Mouse (Mus musculus): ENCODE results near the gene Lhx3. TPM values are rescaled to one million over a fixed set of nuclear protein-coding genes. Genes with fewer than 3 reads are reported as not detected.

The Lhx3 gene
- polyA plus RNA-seq, 1 experiment from 2014 or later, result 0.10 TPM

DNA sequence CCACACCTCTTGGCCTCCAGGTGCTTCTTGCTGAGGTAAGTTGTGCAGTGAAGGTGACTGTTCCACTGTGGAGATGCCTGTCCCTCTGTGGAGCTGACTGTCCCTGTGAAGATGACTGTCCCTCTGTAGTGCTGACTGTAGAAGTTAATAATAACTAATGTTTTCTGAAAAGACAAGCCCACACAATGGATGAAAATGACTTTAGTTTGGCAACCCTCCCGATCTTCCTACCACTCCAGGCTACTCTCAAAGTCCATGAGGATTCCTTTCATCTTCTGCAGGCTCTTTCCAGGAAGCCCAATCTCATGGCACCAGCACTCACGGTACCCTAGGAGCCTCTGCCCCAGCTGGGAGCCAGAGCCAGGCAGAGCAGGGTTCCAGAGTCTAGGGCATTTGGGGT is 37.7 kb downstream of the Lhx3 start:
- no peak overlapping the region for H3K27ac ChIP-seq (ENCODE audit: low read depth, low read length)
- H3K9ac ChIP-seq (ENCODE audit: low read depth, low read length), result no peak overlapping the region
- no peak for ATAC-seq
- H3K9me3 ChIP-seq (ENCODE audit: control insufficient read depth), result no peaks in the 10 kb centered on the region
- H3K4me3 ChIP-seq (ENCODE audit: low read depth, low read length), result no peak overlapping the region
- H3K36me3 ChIP-seq (ENCODE audit: control insufficient read depth, insufficient read depth), result no peaks in the 10 kb centered on the region
- no peak overlapping the region for H3K4me2 ChIP-seq (replicated peaks; ENCODE audit: low read depth)
- no peaks in the 10 kb centered on the region for H3K27me3 ChIP-seq (replicated peaks; ENCODE audit: control insufficient read depth, insufficient read depth, low read length)
- TF ChIP-seq CTCF (IDR thresholded peaks at IDR 0.05; ENCODE audit: low read depth), result no peak
- 0 out of 2 replicates have a peak, but pooled peaks cover 3% of the 10 kb centered on the region for H3K4me1 ChIP-seq (replicated peaks; ENCODE audit: control insufficient read depth, insufficient read depth, low read length)
- WGBS, result 42% methylated on average over 2 of the region's 2 CpGs

DNA sequence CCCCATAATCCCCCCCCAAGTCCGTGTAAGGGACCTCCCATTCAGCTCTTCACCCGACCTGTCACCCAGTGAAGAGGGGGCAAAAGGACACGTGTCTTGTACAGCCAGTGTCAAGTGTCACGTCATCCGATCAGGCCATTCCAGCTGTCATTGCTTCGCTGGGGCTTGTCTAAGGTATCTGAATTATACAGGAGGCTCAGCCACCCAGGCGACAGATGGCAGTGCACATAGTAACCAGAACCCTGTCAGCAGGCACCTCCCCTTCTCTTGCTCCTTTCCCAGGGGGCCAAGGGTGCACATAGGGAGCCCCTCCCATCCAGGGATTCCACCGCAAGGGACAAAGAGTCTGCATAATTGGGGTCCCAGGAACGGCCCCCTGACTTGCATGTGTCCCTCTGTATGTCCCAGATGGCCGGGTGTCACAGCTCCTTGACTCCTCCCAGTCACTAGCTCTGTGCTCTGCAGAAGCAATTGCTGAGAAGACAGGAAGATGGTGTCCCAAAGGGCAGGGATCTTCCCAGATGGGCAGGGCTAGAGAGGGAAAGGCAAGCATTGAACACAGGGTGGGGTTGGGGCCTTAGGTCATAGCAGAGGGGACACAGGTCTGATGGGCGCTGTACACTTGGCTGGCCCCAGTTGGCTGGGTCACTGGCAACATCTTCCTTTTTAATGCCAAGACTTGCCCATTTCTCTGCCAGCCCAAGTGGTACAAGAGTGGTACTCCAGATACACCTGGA is 39.1 kb downstream of the Lhx3 start:
- Histone ChIP-seq H3K27ac (ENCODE audit: low read depth, low read length) (no peak overlapping the region), H3K4me3 (ENCODE audit: low read depth, low read length) (no peak overlapping the region), H3K9ac (ENCODE audit: low read depth, low read length) (no peak overlapping the region), H3K4me1 (replicated peaks; ENCODE audit: control insufficient read depth, insufficient read depth, low read length) (0 out of 2 replicates have a peak, but pooled peaks cover 3% of the 10 kb centered on the region), H3K9me3 (ENCODE audit: control insufficient read depth) (no peaks in the 10 kb centered on the region), H3K27me3 (replicated peaks; ENCODE audit: control insufficient read depth, insufficient read depth, low read length) (no peaks in the 10 kb centered on the region), H3K4me2 (replicated peaks; ENCODE audit: low read depth) (no peak overlapping the region), H3K36me3 (ENCODE audit: control insufficient read depth, insufficient read depth) (no peaks in the 10 kb centered on the region)
- 35% methylated on average over 11 of the region's 11 CpGs for WGBS
- ATAC-seq, result no peak
- TF ChIP-seq CTCF (IDR thresholded peaks at IDR 0.05; ENCODE audit: low read depth), result no peak

DNA sequence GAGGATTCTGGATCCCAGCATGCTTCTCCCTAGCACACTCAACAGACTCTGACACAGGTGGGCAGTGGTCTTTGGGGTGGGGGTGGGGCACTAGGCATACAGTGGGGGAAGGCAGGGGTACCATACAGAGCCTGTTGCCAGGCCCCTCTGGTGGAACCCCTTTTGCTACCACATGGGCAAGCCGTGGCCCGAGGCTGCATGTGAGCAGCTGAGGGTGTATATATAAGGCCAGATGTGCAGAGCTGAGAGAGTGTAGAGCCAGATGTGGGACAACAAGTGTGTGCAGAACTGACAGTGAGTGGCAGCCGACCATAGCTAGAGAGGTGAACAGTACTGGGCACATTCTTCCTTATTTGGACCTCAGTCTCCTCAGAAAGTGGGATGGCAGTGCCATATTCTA is 41.2 kb downstream of the Lhx3 start:
- TF ChIP-seq CTCF (IDR thresholded peaks at IDR 0.05; ENCODE audit: low read depth), result no peak
- Histone ChIP-seq H3K9me3 (ENCODE audit: control insufficient read depth) (no peaks in the 10 kb centered on the region), H3K27me3 (replicated peaks; ENCODE audit: control insufficient read depth, insufficient read depth, low read length) (no peaks in the 10 kb centered on the region), H3K4me2 (replicated peaks; ENCODE audit: low read depth) (no peak overlapping the region), H3K9ac (ENCODE audit: low read depth, low read length) (no peak overlapping the region), H3K4me3 (ENCODE audit: low read depth, low read length) (no peak overlapping the region), H3K27ac (ENCODE audit: low read depth, low read length) (no peak overlapping the region), H3K4me1 (replicated peaks; ENCODE audit: control insufficient read depth, insufficient read depth, low read length) (0 out of 2 replicates have a peak, but pooled peaks cover under 1% of the 10 kb centered on the region), H3K36me3 (ENCODE audit: control insufficient read depth, insufficient read depth) (no peaks in the 10 kb centered on the region)
- no peak for ATAC-seq
- WGBS, result 70% methylated on average over 3 of the region's 3 CpGs

DNA sequence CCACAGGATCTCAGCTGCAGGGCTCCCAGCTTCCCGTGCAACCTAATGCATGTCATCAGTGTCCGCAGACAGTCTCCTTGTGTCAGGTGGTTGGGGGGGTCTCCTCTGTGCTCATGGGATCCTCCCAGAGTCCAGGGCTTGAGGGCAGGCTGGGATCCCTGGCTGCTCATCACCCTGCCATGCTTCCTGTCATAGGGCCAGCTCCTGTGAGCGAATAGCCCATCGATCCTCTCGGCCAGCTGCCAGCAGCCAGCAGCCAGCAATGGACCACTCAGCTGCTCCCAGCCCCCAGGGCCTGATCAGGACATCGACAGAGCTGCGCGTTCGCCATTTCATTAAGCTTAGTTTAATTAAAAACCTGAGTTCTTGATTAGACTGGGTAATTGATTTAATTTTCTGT is 50.0 kb downstream of the Lhx3 start:
- H3K27ac ChIP-seq (ENCODE audit: low read depth, low read length), result no peak overlapping the region
- no peaks in the 10 kb centered on the region for H3K36me3 ChIP-seq (ENCODE audit: control insufficient read depth, insufficient read depth)
- no peaks in the 10 kb centered on the region for H3K4me1 ChIP-seq (replicated peaks; ENCODE audit: control insufficient read depth, insufficient read depth, low read length)
- ATAC-seq, result no peak
- no peak overlapping the region for H3K4me2 ChIP-seq (replicated peaks; ENCODE audit: low read depth)
- no peak overlapping the region for H3K4me3 ChIP-seq (ENCODE audit: low read depth, low read length)
- no peaks in the 10 kb centered on the region for H3K27me3 ChIP-seq (replicated peaks; ENCODE audit: control insufficient read depth, insufficient read depth, low read length)
- no peaks in the 10 kb centered on the region for H3K9me3 ChIP-seq (ENCODE audit: control insufficient read depth)
- no peak for TF ChIP-seq CTCF (IDR thresholded peaks at IDR 0.05; ENCODE audit: low read depth)
- H3K9ac ChIP-seq (ENCODE audit: low read depth, low read length), result no peak overlapping the region
- 84% methylated on average over 9 of the region's 9 CpGs for WGBS

DNA sequence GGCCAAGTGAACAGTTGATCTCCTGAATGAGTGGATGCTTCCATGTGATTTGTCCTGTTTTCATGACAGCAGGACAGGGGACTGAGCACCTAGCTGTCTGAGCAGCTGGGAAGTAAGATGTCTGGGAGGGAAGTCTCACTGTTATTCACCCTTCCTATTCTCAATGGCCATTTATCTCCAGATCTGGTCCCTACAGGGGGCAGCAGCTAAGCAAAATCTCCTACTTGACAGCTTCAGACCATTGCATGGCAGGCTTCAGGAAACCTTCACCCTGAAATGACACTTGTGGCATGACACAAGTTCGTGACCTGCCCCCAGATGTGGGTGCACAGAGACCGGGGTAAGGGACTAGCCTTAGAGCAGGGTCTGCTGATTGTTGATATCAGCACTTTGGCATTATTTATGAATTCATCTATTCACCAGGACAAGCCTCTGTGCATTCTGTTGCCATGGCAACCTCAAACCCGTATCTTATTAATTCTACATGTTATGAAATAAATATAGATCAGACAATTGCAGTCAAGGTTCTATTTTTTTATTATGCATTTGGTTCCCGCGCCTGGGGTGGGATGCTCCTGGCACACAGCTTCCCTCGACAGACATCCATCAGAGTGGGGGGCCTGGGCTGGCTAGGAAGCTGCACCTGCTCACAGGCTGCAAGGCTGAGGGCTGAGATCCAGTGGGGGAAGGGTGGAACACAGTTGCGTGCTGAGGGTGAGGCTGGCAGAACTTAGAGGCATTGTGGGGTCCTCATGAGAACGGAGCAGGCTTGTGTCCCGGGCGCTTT is 51.7 kb downstream of the Lhx3 start:
- 79% methylated on average over 10 of the region's 10 CpGs for WGBS
- no peak for ATAC-seq

DNA sequence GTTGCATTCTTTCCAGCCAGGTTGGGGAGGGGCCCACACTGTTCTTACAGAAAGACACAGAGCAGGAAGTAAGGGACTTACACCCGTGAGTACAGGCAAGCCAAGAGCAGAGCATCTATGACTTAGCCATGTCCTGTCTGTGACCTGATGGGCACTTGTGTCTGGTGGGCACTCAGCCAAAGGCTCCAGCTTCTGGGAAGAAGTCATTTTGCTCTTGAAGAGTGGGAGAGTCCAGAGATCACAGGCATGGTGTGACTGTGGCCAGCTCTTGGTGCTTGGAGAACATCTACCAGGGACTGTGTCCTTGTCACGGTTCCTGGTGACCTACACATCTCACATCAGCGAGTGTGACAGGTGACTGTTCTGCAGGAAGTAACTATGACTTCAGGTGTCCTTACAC is 52.4 kb downstream of the Lhx3 start:
- Histone ChIP-seq H3K4me2 (replicated peaks; ENCODE audit: low read depth) (no peak overlapping the region), H3K36me3 (ENCODE audit: control insufficient read depth, insufficient read depth) (no peaks in the 10 kb centered on the region), H3K4me3 (ENCODE audit: low read depth, low read length) (no peak overlapping the region), H3K9me3 (ENCODE audit: control insufficient read depth) (no peaks in the 10 kb centered on the region), H3K27ac (ENCODE audit: low read depth, low read length) (no peak overlapping the region), H3K27me3 (replicated peaks; ENCODE audit: control insufficient read depth, insufficient read depth, low read length) (no peaks in the 10 kb centered on the region), H3K4me1 (replicated peaks; ENCODE audit: control insufficient read depth, insufficient read depth, low read length) (no peaks in the 10 kb centered on the region), H3K9ac (ENCODE audit: low read depth, low read length) (no peak overlapping the region)
- ATAC-seq, result no peak
- WGBS, result 42% methylated on average over 3 of the region's 3 CpGs
- no peak for TF ChIP-seq CTCF (IDR thresholded peaks at IDR 0.05; ENCODE audit: low read depth)

More for the DNA sequence above, 51.7 kb downstream of the Lhx3 start:
- Histone ChIP-seq H3K4me1 (replicated peaks; ENCODE audit: control insufficient read depth, insufficient read depth, low read length) (no peaks in the 10 kb centered on the region), H3K36me3 (ENCODE audit: control insufficient read depth, insufficient read depth) (no peaks in the 10 kb centered on the region), H3K9me3 (ENCODE audit: control insufficient read depth) (no peaks in the 10 kb centered on the region), H3K27ac (ENCODE audit: low read depth, low read length) (no peak overlapping the region), H3K9ac (ENCODE audit: low read depth, low read length) (no peak overlapping the region), H3K4me2 (replicated peaks; ENCODE audit: low read depth) (no peak overlapping the region), H3K27me3 (replicated peaks; ENCODE audit: control insufficient read depth, insufficient read depth, low read length) (no peaks in the 10 kb centered on the region), H3K4me3 (ENCODE audit: low read depth, low read length) (no peak overlapping the region)
- TF ChIP-seq CTCF (IDR thresholded peaks at IDR 0.05; ENCODE audit: low read depth), result no peak
